Mouse (Mus musculus): Measurements from ENCODE around the gene Txnrd3. TPM values are rescaled to one million over a fixed set of nuclear protein-coding genes. Genes with fewer than 3 reads are reported as not detected.

The Txnrd3 gene
- polyA plus RNA-seq, 1 experiment from 2014 or later = 12.5 TPM

DNA sequence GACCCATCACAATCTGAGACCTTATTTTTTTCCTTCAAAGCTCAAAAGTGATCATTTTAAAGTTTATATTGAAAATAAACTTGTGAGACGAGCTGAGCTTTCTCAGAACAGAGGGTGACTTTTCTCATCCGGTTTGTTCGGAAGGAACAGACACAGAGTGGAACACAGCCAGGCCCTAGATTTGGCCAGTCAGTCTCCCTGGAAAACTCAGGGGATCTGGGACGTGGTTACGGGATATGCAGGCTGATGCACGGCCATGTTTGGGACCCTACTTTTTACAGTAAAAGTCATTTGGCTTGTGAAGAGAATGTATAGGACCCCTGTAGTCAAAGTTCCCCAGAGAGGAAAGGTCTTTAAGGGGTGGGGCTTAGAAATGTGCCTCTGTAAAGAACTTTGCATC, 15.1 kb downstream of the Txnrd3 start:
- no peak overlapping the region for H3K9ac ChIP-seq
- no peak overlapping the region for H3K4me3 ChIP-seq
- no peaks in the 10 kb centered on the region for H3K27me3 ChIP-seq
- 84% methylated on average over 6 of the region's 6 CpGs for WGBS
- H3K4me1 ChIP-seq = no peaks in the 10 kb centered on the region
- peaks cover 7% of the 10 kb centered on the region for H3K36me3 ChIP-seq
- no peak overlapping the region for H3K27ac ChIP-seq
- no peak overlapping the region for H3K4me2 ChIP-seq (replicated peaks)
- ATAC-seq (ENCODE audit: insufficient number of reproducible peaks, insufficient read depth, low FRiP score, low TSS enrichment) = no peak
- no peaks in the 10 kb centered on the region for H3K9me3 ChIP-seq

DNA sequence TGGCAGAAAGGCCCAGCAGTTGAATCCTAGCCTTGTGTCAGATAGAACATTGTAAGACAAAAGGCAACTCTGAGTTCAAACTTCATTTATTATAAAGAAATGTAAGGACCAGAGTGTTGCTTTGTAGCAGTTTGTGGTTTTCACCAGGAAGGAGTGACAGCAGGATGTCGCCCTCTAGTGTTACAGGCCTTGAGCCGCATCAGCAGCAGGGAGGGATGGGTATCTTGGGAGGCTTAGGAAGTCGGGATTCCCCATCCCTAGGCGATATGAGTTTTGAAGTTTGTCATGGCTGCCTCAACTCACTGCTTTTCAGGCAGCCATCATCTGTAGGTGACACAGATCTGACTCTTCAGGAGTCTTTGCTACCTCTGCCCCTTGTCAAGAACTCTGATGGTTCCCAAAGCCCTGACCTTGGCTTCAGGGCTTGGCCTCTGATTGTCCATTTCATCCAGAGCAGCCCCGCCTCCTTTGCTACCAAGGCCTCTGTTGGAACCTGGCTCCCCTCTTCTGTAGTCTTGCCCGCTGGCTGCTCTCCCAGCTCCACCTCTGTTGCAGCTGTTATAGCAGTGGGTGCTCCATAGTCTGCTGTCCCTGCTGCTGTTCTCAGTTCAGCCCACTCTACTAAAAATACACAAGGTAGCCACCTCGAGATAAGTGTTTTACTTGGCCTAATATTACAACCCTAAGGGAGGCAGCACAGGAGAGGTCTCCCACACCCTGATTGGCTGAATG, 16.1 kb downstream of the Txnrd3 start:
- H3K36me3 ChIP-seq = peaks cover 10% of the 10 kb centered on the region
- no peak overlapping the region for H3K27ac ChIP-seq
- no peaks in the 10 kb centered on the region for H3K27me3 ChIP-seq
- no peak overlapping the region for H3K9ac ChIP-seq
- no peaks in the 10 kb centered on the region for H3K9me3 ChIP-seq
- no peaks in the 10 kb centered on the region for H3K4me1 ChIP-seq
- no peak overlapping the region for H3K4me2 ChIP-seq (replicated peaks)
- 33% methylated on average over 7 of the region's 7 CpGs for WGBS
- ATAC-seq (ENCODE audit: insufficient number of reproducible peaks, insufficient read depth, low FRiP score, low TSS enrichment) = no peak
- H3K4me3 ChIP-seq = no peak overlapping the region

DNA sequence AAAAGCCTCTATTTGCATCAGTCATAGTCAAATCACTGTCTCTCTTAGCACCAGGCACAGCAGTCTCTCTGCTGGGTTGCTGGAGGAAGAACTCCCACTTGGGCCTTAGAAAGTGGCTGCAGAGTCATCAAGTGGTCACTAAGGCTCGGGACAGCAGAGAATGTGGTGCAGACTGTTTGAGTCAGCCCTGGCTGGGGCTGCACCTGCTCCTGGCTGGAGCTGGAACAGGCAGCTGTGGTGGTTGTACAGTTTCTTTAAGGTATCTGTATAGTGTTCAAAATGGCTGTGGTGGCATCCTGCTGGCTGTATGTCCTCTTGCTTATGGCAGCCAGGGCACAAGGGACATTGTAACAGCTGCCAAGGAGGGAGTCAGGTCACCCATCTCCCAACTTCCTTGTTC, 16.7 kb downstream of the Txnrd3 start:
- Histone ChIP-seq H3K4me1 (no peaks in the 10 kb centered on the region), H3K27me3 (no peaks in the 10 kb centered on the region), H3K4me3 (no peak overlapping the region), H3K27ac (no peak overlapping the region), H3K4me2 (replicated peaks) (no peak overlapping the region), H3K9ac (no peak overlapping the region), H3K36me3 (peaks cover 10% of the 10 kb centered on the region), H3K9me3 (no peaks in the 10 kb centered on the region)
- WGBS = 67% methylated on average over 1 of the region's 1 CpGs
- ATAC-seq (ENCODE audit: insufficient number of reproducible peaks, insufficient read depth, low FRiP score, low TSS enrichment) = no peak

DNA sequence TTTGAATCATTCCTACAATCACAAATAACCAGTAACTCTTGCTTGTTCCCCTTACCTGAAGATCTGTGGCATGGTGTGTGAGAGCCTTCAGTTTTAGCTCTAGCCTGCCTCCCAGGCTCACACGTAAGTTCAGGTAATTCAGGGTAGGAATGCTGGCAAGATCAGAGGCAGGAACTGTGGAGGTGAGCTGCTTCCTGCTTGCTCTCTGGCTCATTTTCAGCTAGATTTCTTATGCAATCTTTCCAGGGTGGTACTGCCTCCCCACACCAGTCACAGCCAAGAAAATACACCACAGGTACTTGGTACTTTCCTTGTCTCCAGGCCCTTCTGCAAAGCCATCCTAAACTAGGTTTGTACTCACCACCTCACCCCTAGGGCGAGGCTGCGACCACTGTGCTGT, 18.7 kb downstream of the Txnrd3 start:
- H3K36me3 ChIP-seq = peaks cover 10% of the 10 kb centered on the region; the same call in 1 of the 2 replicates
- no peak overlapping the region for H3K9ac ChIP-seq
- WGBS = 87% methylated on average over 3 of the region's 3 CpGs
- ATAC-seq (ENCODE audit: insufficient number of reproducible peaks, insufficient read depth, low FRiP score, low TSS enrichment) = no peak
- no peaks in the 10 kb centered on the region for H3K9me3 ChIP-seq
- H3K27me3 ChIP-seq = no peaks in the 10 kb centered on the region
- no peak overlapping the region for H3K4me3 ChIP-seq
- H3K4me1 ChIP-seq = no peaks in the 10 kb centered on the region
- no peak overlapping the region for H3K4me2 ChIP-seq (replicated peaks)
- no peak overlapping the region for H3K27ac ChIP-seq

DNA sequence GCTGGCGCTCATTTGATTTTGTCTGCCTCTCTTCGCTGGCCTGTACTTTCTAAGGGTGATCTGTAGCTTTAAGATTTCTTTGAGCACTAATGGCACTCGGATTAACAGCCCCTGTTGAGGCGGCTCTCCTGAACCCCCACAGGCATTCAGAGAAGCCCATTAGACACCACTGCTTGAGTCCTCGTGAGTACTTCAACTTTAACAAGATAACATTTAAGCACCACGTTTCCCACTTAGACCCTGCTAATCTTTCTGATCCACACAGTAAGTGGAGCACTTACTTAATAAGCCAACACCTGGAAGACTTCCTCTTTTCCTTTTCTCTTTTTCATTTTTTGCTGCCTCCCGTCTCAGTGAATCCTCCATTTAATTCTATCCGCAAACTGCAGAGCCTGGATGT, 21.4 kb downstream of the Txnrd3 start:
- H3K4me3 ChIP-seq = no peak overlapping the region
- H3K9me3 ChIP-seq = no peaks in the 10 kb centered on the region
- 57% methylated on average over 8 of the region's 8 CpGs for WGBS
- ATAC-seq (ENCODE audit: insufficient number of reproducible peaks, insufficient read depth, low FRiP score, low TSS enrichment) = no peak
- H3K27me3 ChIP-seq = no peaks in the 10 kb centered on the region
- no peak overlapping the region for H3K4me2 ChIP-seq (replicated peaks)
- H3K36me3 ChIP-seq = peaks cover 10% of the 10 kb centered on the region; the same call in 1 of the 2 replicates
- no peak overlapping the region for H3K27ac ChIP-seq
- H3K9ac ChIP-seq = no peak overlapping the region
- no peaks in the 10 kb centered on the region for H3K4me1 ChIP-seq

DNA sequence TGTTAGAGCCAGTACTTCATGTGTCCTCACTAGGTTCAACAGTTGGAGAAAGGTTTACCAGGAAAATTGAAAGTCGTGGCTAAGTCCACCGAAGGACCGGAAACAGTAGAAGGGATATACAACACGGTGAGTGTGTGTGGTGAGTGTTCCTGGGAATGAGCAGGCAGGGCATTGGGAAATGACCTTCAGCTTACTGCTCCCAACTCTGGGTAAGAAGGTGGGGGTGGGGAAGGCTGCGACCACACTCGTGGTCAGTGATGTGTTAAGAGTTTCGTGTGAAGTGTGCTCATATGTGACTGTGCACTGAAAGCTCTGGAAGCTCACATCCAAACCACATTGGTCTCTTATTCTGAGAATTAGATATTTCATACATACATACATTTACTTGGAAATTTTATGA, 21.9 kb downstream of the Txnrd3 start:
- no peak for ATAC-seq (ENCODE audit: insufficient number of reproducible peaks, insufficient read depth, low FRiP score, low TSS enrichment)
- H3K27me3 ChIP-seq = no peaks in the 10 kb centered on the region
- peaks cover 10% of the 10 kb centered on the region; the same call in 1 of the 2 replicates for H3K36me3 ChIP-seq
- H3K4me3 ChIP-seq = no peak overlapping the region
- WGBS = 82% methylated on average over 7 of the region's 7 CpGs
- no peak overlapping the region for H3K9ac ChIP-seq
- no peak overlapping the region for H3K4me2 ChIP-seq (replicated peaks)
- H3K27ac ChIP-seq = no peak overlapping the region
- no peaks in the 10 kb centered on the region for H3K4me1 ChIP-seq
- no peaks in the 10 kb centered on the region for H3K9me3 ChIP-seq

DNA sequence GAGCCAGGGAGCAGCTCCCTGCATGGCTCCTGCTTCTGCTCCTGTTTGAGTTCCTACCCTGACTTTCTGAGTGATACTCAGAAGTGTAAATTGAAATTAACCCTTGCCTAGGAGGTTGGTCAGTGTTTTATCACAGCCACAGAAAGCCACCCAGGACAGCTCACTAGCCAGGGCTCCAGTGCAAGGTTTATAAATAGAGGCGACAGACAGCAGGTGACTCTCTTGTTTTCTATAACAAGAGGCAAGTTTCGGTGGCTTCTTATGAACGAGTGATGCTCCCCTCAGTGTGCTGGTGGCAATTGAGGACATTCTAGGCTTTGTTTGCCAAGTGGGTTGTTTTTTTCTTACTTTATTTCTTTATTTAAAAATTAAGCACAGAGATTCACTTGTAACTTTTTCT, 23.2 kb downstream of the Txnrd3 start:
- 85% methylated on average over 3 of the region's 3 CpGs for WGBS
- Histone ChIP-seq H3K36me3 (peaks cover 10% of the 10 kb centered on the region; the same call in 1 of the 2 replicates), H3K27ac (no peak overlapping the region), H3K4me2 (replicated peaks) (no peak overlapping the region), H3K9ac (no peak overlapping the region), H3K27me3 (no peaks in the 10 kb centered on the region), H3K4me1 (no peaks in the 10 kb centered on the region), H3K4me3 (no peak overlapping the region), H3K9me3 (no peaks in the 10 kb centered on the region)
- ATAC-seq (ENCODE audit: insufficient number of reproducible peaks, insufficient read depth, low FRiP score, low TSS enrichment) = no peak

DNA sequence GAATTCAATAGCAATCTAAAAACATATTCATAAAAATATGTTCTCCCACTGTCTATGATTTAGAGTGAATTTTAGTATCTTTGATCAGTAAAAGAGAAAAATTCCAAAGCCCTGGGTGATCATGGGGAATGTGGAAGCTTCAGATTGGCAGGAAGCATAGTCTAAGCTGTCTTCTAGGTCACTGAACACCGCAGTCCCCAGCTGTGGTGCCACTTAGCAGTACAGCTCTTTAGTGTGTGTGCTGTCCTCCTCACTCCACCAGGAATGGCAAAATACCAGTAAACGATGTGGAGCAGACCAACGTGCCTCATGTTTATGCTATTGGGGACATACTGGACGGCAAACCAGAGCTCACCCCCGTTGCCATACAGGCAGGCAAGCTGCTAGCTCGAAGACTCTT, 25.8 kb downstream of the Txnrd3 start:
- 74% methylated on average over 6 of the region's 6 CpGs for WGBS
- Histone ChIP-seq H3K36me3 (no peaks in the 10 kb centered on the region), H3K27me3 (no peaks in the 10 kb centered on the region), H3K9ac (no peak overlapping the region), H3K4me3 (no peak overlapping the region), H3K27ac (no peak overlapping the region), H3K4me2 (replicated peaks) (no peak overlapping the region), H3K9me3 (no peaks in the 10 kb centered on the region), H3K4me1 (no peaks in the 10 kb centered on the region)
- no peak for ATAC-seq (ENCODE audit: insufficient number of reproducible peaks, insufficient read depth, low FRiP score, low TSS enrichment)

DNA sequence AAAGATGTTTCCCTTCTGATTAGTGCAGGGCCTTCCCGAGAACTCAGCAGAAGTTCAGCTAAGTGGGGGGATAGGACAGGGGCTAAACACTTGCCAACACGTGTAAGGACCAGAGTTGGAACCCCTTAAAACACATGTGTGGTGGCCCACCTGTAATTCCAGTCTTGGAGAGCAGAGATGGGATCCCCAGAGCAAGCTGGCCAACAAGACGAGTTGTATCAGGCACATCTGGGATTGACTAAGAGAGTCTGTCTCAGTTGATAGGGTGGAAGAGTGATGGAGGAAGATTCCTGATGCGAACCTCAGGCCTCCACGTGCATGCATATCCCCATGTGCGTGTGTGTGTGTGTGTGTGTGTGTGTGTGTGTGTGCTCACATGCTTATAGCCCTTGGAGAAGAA, 27.6 kb downstream of the Txnrd3 start:
- 68% methylated on average over 6 of the region's 6 CpGs for WGBS
- H3K27me3 ChIP-seq = no peaks in the 10 kb centered on the region

DNA sequence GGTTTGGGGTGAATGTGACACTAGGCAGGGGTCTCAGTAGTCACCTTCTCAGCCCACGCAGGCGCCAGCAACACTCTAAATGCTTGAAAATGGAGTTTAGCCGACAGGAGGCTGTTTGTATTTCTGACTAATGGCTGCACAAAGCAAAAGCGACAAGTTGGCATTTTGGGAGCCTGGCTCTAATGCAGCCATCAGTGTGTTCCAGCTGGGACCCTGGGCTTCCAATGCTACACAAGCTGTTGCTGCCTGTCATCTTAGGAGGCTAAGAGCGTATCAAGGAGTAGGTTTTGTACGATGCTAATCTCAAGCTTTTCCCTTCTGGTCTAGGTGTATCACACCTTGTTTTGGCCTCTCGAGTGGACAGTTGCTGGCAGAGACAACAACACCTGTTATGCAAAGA, 28.9 kb downstream of the Txnrd3 start:
- H3K9ac ChIP-seq = no peak overlapping the region
- no peak overlapping the region for H3K4me3 ChIP-seq
- ATAC-seq (ENCODE audit: insufficient number of reproducible peaks, insufficient read depth, low FRiP score, low TSS enrichment) = no peak
- no peaks in the 10 kb centered on the region for H3K27me3 ChIP-seq
- no peaks in the 10 kb centered on the region for H3K36me3 ChIP-seq
- no peaks in the 10 kb centered on the region for H3K9me3 ChIP-seq
- H3K4me2 ChIP-seq (replicated peaks) = no peak overlapping the region
- no peaks in the 10 kb centered on the region for H3K4me1 ChIP-seq
- WGBS = 89% methylated on average over 7 of the region's 7 CpGs
- no peak overlapping the region for H3K27ac ChIP-seq

More for the DNA sequence above, 27.6 kb downstream of the Txnrd3 start:
- H3K9me3 ChIP-seq = no peaks in the 10 kb centered on the region
- no peak overlapping the region for H3K9ac ChIP-seq
- no peak overlapping the region for H3K4me3 ChIP-seq
- no peak overlapping the region for H3K4me2 ChIP-seq (replicated peaks)
- H3K4me1 ChIP-seq = no peaks in the 10 kb centered on the region
- H3K36me3 ChIP-seq = no peaks in the 10 kb centered on the region
- H3K27ac ChIP-seq = no peak overlapping the region
- ATAC-seq (ENCODE audit: insufficient number of reproducible peaks, insufficient read depth, low FRiP score, low TSS enrichment) = no peak

DNA sequence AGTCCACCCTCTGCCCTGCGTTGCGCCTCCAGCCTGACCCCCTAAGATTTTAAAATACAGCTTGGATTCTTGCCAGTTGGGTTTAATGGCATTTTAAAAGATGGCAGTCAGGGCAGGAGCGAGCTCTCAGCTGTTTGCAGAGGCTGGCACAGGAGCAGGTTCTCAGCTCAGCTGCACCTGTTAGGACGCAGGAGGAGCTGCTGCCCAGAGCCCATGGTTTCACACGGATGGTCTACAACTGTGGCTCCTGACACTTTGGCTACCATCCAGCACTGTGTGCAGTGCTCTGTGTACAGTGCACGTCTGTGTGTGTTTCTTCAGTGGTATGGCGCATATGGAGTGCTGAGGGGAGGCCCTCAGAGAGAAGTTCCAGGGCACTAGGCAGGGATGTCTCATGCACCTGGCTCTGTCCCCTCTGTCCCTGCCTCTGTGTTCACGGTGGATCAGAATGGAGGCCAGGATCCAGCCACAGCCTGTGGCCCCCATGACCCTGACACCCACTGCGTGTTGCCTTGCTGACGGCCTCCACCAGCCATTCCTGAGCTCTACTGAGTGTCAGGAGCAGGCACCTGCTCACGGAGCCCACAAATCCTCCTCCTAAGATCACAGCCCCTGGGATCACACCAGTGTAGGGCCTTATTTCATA, 29.5 kb downstream of the Txnrd3 start:
- Histone ChIP-seq H3K27me3 (no peaks in the 10 kb centered on the region), H3K9me3 (no peaks in the 10 kb centered on the region), H3K4me1 (no peaks in the 10 kb centered on the region), H3K36me3 (no peaks in the 10 kb centered on the region), H3K27ac (no peak overlapping the region), H3K9ac (no peak overlapping the region), H3K4me3 (no peak overlapping the region), H3K4me2 (replicated peaks) (no peak overlapping the region)
- WGBS = 91% methylated on average over 11 of the region's 11 CpGs
- ATAC-seq (ENCODE audit: insufficient number of reproducible peaks, insufficient read depth, low FRiP score, low TSS enrichment) = no peak

DNA sequence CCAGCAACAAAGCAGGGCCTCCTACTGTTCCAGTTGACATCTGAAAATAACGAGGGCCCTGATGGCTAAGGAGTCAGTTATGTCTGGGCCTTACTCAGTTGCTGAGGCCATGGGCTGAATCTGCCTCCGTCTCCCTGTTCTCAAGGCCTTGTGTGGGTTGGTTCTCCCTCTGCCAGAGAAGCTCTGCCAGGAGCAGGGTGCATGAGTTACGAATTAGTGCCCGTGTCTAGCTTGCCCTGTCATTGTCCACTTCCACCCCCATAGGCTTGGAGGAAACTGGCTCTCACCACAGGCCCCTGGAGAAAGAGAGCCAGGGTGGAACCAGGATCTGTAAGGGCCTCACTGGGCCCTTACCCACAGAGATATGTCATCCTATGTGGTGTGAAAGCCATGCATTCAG, 34.7 kb downstream of the Txnrd3 start:
- ATAC-seq (ENCODE audit: insufficient number of reproducible peaks, insufficient read depth, low FRiP score, low TSS enrichment) = no peak
- Histone ChIP-seq H3K4me2 (replicated peaks) (no peak overlapping the region), H3K9ac (no peak overlapping the region), H3K9me3 (no peaks in the 10 kb centered on the region), H3K36me3 (no peaks in the 10 kb centered on the region), H3K27me3 (no peaks in the 10 kb centered on the region), H3K27ac (no peak overlapping the region), H3K4me1 (no peaks in the 10 kb centered on the region), H3K4me3 (no peak overlapping the region)
- WGBS = 76% methylated on average over 4 of the region's 4 CpGs

Measured in embryonic facial prominence, embryonic 12.5 days (tissue).